Mouse (Mus musculus) limb, embryonic 10.5 days (tissue): ENCODE measurements around the gene Muc20. TPM values are rescaled to one million over a fixed set of nuclear protein-coding genes. Genes with fewer than 3 reads are reported as not detected.

Experiments used
- DNase-seq: peaks from one replicate; pipeline ENCODE4 v3.0.0-alpha.2; 2017; ENCODE audit warnings: low spot score
- H3K27ac ChIP-seq: fragments of 300-500 bp; sonication (generic); 2 replicates; pipeline ENCODE4 v1.5.1; 2016; ENCODE audit warnings: mild to moderate bottlenecking
- H3K27me3 ChIP-seq: fragments of 300-500 bp; sonication (generic); 2 replicates; pipeline ENCODE4 v1.6.1; 2016; ENCODE audit warnings: low read depth, mild to moderate bottlenecking; ENCODE audit not compliant: poor library complexity, severe bottlenecking
- H3K36me3 ChIP-seq: fragments of 300-500 bp; sonication (generic); 2 replicates; pipeline ENCODE4 v1.6.1; 2016; ENCODE audit warnings: mild to moderate bottlenecking, moderate library complexity
- H3K4me1 ChIP-seq: fragments of 300-500 bp; sonication (generic); 2 replicates; pipeline ENCODE4 v1.6.1; 2016
- H3K4me3 ChIP-seq: fragments of 300-500 bp; sonication (generic); 2 replicates; pipeline ENCODE4 v1.5.1; 2016; ENCODE audit warnings: mild to moderate bottlenecking, moderate library complexity
- H3K9me3 ChIP-seq: fragments of 300-500 bp; sonication (generic); replicated peaks from 2 replicates; pipeline ENCODE4 v1.6.1; 2016; ENCODE audit warnings: mild to moderate bottlenecking
- WGBS: fragments of 180-500 bp; shearing (Covaris S2); methylation state at CpG from one replicate; pipeline ENCODE4 v1.1.7; 2016; 5-methylcytosine and 5-hydroxymethylcytosine counted together
- polyA plus RNA-seq: library from polyadenylated mRNA; unstranded; fragments of >200 nt; fragmentation: Nextera tagmentation; extraction: Ambion mirVana; gene quantifications from 2 replicates; pipeline ENCODE4 v1.2.1, GENCODE M21; 2016

The Muc20 gene
- polyA plus RNA-seq, 1 experiment from 2014 or later: not detected

GRCm38 (mm10) chr16:32783324-32784062 is 13.7 kb downstream of the Muc20 start:
- no peak overlapping the region for H3K27ac ChIP-seq
- H3K9me3 ChIP-seq: no peaks in the 10 kb centered on the region
- H3K27me3 ChIP-seq: no peaks in the 10 kb centered on the region
- no peak overlapping the region for H3K4me3 ChIP-seq
- no peak for DNase-seq
- 80% methylated on average over 5 of the region's 5 CpGs for WGBS
- no peaks in the 10 kb centered on the region for H3K4me1 ChIP-seq
- H3K36me3 ChIP-seq: no peaks in the 10 kb centered on the region

- no peak overlapping the region for H3K4me3 ChIP-seq
- no peaks in the 10 kb centered on the region for H3K4me1 ChIP-seq
- no peaks in the 10 kb centered on the region for H3K9me3 ChIP-seq
- no peak for DNase-seq
- no peaks in the 10 kb centered on the region for H3K36me3 ChIP-seq
- no peak overlapping the region for H3K27ac ChIP-seq
- 78% methylated on average over 8 of the region's 8 CpGs for WGBS
- H3K27me3 ChIP-seq: no peaks in the 10 kb centered on the region
Observed at GRCm38 (mm10) chr16:32778956-32779355, 18.3 kb downstream of the Muc20 start.

- no peaks in the 10 kb centered on the region for H3K4me1 ChIP-seq
- H3K4me3 ChIP-seq: no peak overlapping the region
- H3K27ac ChIP-seq: no peak overlapping the region
- H3K36me3 ChIP-seq: no peaks in the 10 kb centered on the region
- H3K9me3 ChIP-seq: no peaks in the 10 kb centered on the region
- WGBS: 83% methylated on average over 10 of the region's 10 CpGs
- DNase-seq: no peak
- no peaks in the 10 kb centered on the region for H3K27me3 ChIP-seq
Observed at GRCm38 (mm10) chr16:32776676-32777075, 20.6 kb downstream of the Muc20 start.

- H3K27me3 ChIP-seq: no peaks in the 10 kb centered on the region
- 94% methylated on average over 7 of the region's 7 CpGs for WGBS
- no peak overlapping the region for H3K4me3 ChIP-seq
- DNase-seq: no peak
- H3K27ac ChIP-seq: no peak overlapping the region
- H3K9me3 ChIP-seq: no peaks in the 10 kb centered on the region
- H3K4me1 ChIP-seq: peaks cover 6% of the 10 kb centered on the region; the same call in 1 of the 2 replicates
- no peaks in the 10 kb centered on the region for H3K36me3 ChIP-seq
Observed at GRCm38 (mm10) chr16:32766904-32767303, 30.3 kb downstream of the Muc20 start.

GRCm38 (mm10) chr16:32764961-32765360 is 32.3 kb downstream of the Muc20 start:
- Histone ChIP-seq H3K27me3 (no peaks in the 10 kb centered on the region), H3K4me3 (no peak overlapping the region), H3K4me1 (peaks cover 6% of the 10 kb centered on the region; the same call in 1 of the 2 replicates), H3K9me3 (no peaks in the 10 kb centered on the region), H3K27ac (no peak overlapping the region), H3K36me3 (no peaks in the 10 kb centered on the region)
- 80% methylated on average over 6 of the region's 6 CpGs for WGBS
- DNase-seq: no peak

- WGBS: 87% methylated on average over 2 of the region's 2 CpGs
- Histone ChIP-seq H3K36me3 (no peaks in the 10 kb centered on the region), H3K4me3 (no peak overlapping the region), H3K27me3 (no peaks in the 10 kb centered on the region), H3K9me3 (no peaks in the 10 kb centered on the region), H3K4me1 (peaks cover 6% of the 10 kb centered on the region; the same call in 1 of the 2 replicates), H3K27ac (no peak overlapping the region)
- no peak for DNase-seq
Observed at GRCm38 (mm10) chr16:32764550-32764949, 32.7 kb downstream of the Muc20 start.

- no peaks in the 10 kb centered on the region for H3K36me3 ChIP-seq
- no peak for DNase-seq
- no peaks in the 10 kb centered on the region for H3K27me3 ChIP-seq
- H3K4me3 ChIP-seq: no peak overlapping the region
- no peak overlapping the region for H3K27ac ChIP-seq
- no peaks in the 10 kb centered on the region for H3K9me3 ChIP-seq
- WGBS: 90% methylated on average over 5 of the region's 5 CpGs
- H3K4me1 ChIP-seq: no peaks in the 10 kb centered on the region
Observed at GRCm38 (mm10) chr16:32750242-32751127, 46.8 kb downstream of the Muc20 start.

- no peak for DNase-seq
- WGBS: 84% methylated on average over 6 of the region's 6 CpGs
- Histone ChIP-seq H3K4me3 (no peak overlapping the region), H3K4me1 (0 out of 2 replicates have a peak, but pooled peaks cover 3% of the 10 kb centered on the region), H3K9me3 (no peaks in the 10 kb centered on the region), H3K27me3 (no peaks in the 10 kb centered on the region), H3K36me3 (no peaks in the 10 kb centered on the region), H3K27ac (no peak overlapping the region)
Observed at GRCm38 (mm10) chr16:32745852-32746251, 51.4 kb downstream of the Muc20 start.

- WGBS: 79% methylated on average over 2 of the region's 2 CpGs
- no peak overlapping the region for H3K4me3 ChIP-seq
- no peak overlapping the region for H3K27ac ChIP-seq
- DNase-seq: no peak
- H3K9me3 ChIP-seq: no peaks in the 10 kb centered on the region
- no peaks in the 10 kb centered on the region for H3K36me3 ChIP-seq
- no peaks in the 10 kb centered on the region for H3K27me3 ChIP-seq
- 0 out of 2 replicates have a peak, but pooled peaks cover 3% of the 10 kb centered on the region for H3K4me1 ChIP-seq
Observed at GRCm38 (mm10) chr16:32742712-32743111, 54.5 kb downstream of the Muc20 start.

GRCm38 (mm10) chr16:32741366-32741765 is 55.9 kb downstream of the Muc20 start:
- H3K36me3 ChIP-seq: no peaks in the 10 kb centered on the region
- no peak overlapping the region for H3K27ac ChIP-seq
- H3K4me1 ChIP-seq: 0 out of 2 replicates have a peak, but pooled peaks cover 3% of the 10 kb centered on the region
- no peak for DNase-seq
- no peak overlapping the region for H3K4me3 ChIP-seq
- 78% methylated on average over 9 of the region's 9 CpGs for WGBS
- no peaks in the 10 kb centered on the region for H3K9me3 ChIP-seq
- no peaks in the 10 kb centered on the region for H3K27me3 ChIP-seq

- Histone ChIP-seq H3K9me3 (no peaks in the 10 kb centered on the region), H3K27me3 (no peaks in the 10 kb centered on the region), H3K36me3 (no peaks in the 10 kb centered on the region), H3K4me1 (0 out of 2 replicates have a peak, but pooled peaks cover 3% of the 10 kb centered on the region), H3K27ac (no peak overlapping the region), H3K4me3 (no peak overlapping the region)
- DNase-seq: no peak
- 84% methylated on average over 8 of the region's 8 CpGs for WGBS
Observed at GRCm38 (mm10) chr16:32740003-32740663, 57.1 kb downstream of the Muc20 start.

- Histone ChIP-seq H3K36me3 (no peaks in the 10 kb centered on the region), H3K4me1 (no peaks in the 10 kb centered on the region), H3K9me3 (no peaks in the 10 kb centered on the region), H3K27me3 (no peaks in the 10 kb centered on the region), H3K27ac (no peak overlapping the region), H3K4me3 (no peak overlapping the region)
- WGBS: 55% methylated on average over 3 of the region's 3 CpGs
- DNase-seq: no peak
Observed at GRCm38 (mm10) chr16:32736022-32736421, 61.2 kb downstream of the Muc20 start.
